In genomic region chr3:68178248-68178647, GRCm38 (mm10) we compare ENCODE assay signal across 33 mouse cellular contexts.
DNase-seq lines count a peak whose midpoint lies in the region; ATAC-seq and TF ChIP-seq lines count a peak whose summit lies in the region.
"Had no signal": no experiment of that assay in that cellular context is flagged by ENCODE, and none has a peak within 500 bp of the region (broad histone marks: within the 10 kb centered on the region; RNA-seq: fewer than 3 reads in every experiment).

No protein-coding gene starts in this region.

- DNase-seq in forebrain, embryonic 14.5 days (ENCODE audit: low spot score), result peak; percentile 23
- DNase-seq in hindbrain, postnatal 0 days (ENCODE audit: low spot score), result peak; percentile 29
- DNase-seq in retina, postnatal 1 day, result peak; percentile 45
- DNase-seq in retina, embryonic 14.5 days (ENCODE audit: low spot score), result no peak
- DNase-seq in cerebellum, postnatal 4 days (ENCODE audit: low spot score in 2 of 2), result no peak
- DNase-seq: adrenal gland, postnatal 14 days; cerebellum, adult 11-12 months; cerebellum, adult 9-11 months; gastrocnemius, postnatal 10 days; heart, postnatal 10 days; kidney, adult 8-10 months; kidney, postnatal 14 days; layer of hippocampus, adult 9-11 months; liver, embryonic 13.5 days; lung, adult 18-20 months; lung, postnatal 10 days; right cerebral cortex, postnatal 25 days; thymus, adult 18-20 months; thymus, postnatal 25 days had no signal

- H3K4me1 ChIP-seq in forebrain, embryonic 14.5 days (ENCODE audit: control insufficient read depth, insufficient read depth, low read length), result no peaks in the 10 kb centered on the region
- H3K4me1 ChIP-seq in forebrain, embryonic 15.5 days, result no peaks in the 10 kb centered on the region
- no peaks in the 10 kb centered on the region for H3K4me1 ChIP-seq in hindbrain, postnatal 0 days (ENCODE audit: insufficient read depth, low read length)
- H3K4me1 ChIP-seq in hindbrain, embryonic 12.5 days, result no peaks in the 10 kb centered on the region
- H3K4me1 ChIP-seq: embryonic facial prominence, embryonic 15.5 days; forebrain, embryonic 12.5 days; heart, embryonic 13.5 days; limb, embryonic 15.5 days; liver, embryonic 13.5 days; midbrain, embryonic 10.5 days; midbrain, embryonic 15.5 days; stomach, embryonic 15.5 days had no signal

- no peaks in the 10 kb centered on the region for H3K27me3 ChIP-seq in forebrain, embryonic 14.5 days (replicated peaks; ENCODE audit: control insufficient read depth, insufficient read depth, low read length)
- H3K27me3 ChIP-seq in forebrain, embryonic 15.5 days, result no peaks in the 10 kb centered on the region
- no peaks in the 10 kb centered on the region for H3K27me3 ChIP-seq in hindbrain, postnatal 0 days (ENCODE audit: insufficient read depth, low read length)
- no peaks in the 10 kb centered on the region for H3K27me3 ChIP-seq in hindbrain, embryonic 12.5 days
- H3K27me3 ChIP-seq: embryonic facial prominence, embryonic 15.5 days; forebrain, embryonic 12.5 days; heart, embryonic 13.5 days; limb, embryonic 15.5 days; liver, embryonic 13.5 days; midbrain, embryonic 15.5 days; stomach, embryonic 15.5 days had no signal

- 20% methylated on average over 1 of the region's 1 CpGs for WGBS in forebrain, embryonic 14.5 days
- WGBS in forebrain, embryonic 15.5 days, result 36% methylated on average over 1 of the region's 1 CpGs
- WGBS in hindbrain, postnatal 0 days, result 52% methylated on average over 1 of the region's 1 CpGs
- 78% methylated on average over 1 of the region's 1 CpGs for WGBS in hindbrain, embryonic 12.5 days

- no peak overlapping the region for H3K4me2 ChIP-seq in forebrain, embryonic 14.5 days (ENCODE audit: low read length)
- H3K4me2 ChIP-seq in forebrain, embryonic 15.5 days (replicated peaks), result no peak overlapping the region
- no peak overlapping the region for H3K4me2 ChIP-seq in hindbrain, postnatal 0 days (ENCODE audit: low read depth, low read length)
- H3K4me2 ChIP-seq in hindbrain, embryonic 12.5 days (replicated peaks), result no peak overlapping the region
- H3K4me2 ChIP-seq: embryonic facial prominence, embryonic 15.5 days; forebrain, embryonic 12.5 days; heart, embryonic 13.5 days; limb, embryonic 15.5 days; liver, embryonic 13.5 days; midbrain, embryonic 15.5 days; stomach, embryonic 15.5 days had no signal

- ATAC-seq in forebrain, embryonic 14.5 days, result no peak
- ATAC-seq in forebrain, embryonic 15.5 days (replicated peaks), result no peak
- 0 out of 2 replicates have a peak, but pooled peaks have one; percentile 43 for ATAC-seq in hindbrain, postnatal 0 days
- no peak for ATAC-seq in hindbrain, embryonic 12.5 days (ENCODE audit: low FRiP score)
- ATAC-seq: intestine, embryonic 16.5 days; midbrain, embryonic 15.5 days; Patski had no signal

- TF ChIP-seq CTCF in hindbrain, postnatal 0 days (IDR thresholded peaks at IDR 0.05; ENCODE audit: low read depth), result no peak

- H3K27ac ChIP-seq in forebrain, embryonic 14.5 days (ENCODE audit: low read depth, low read length), result no peak overlapping the region
- no peak overlapping the region for H3K27ac ChIP-seq in forebrain, embryonic 15.5 days (replicated peaks)
- no peak overlapping the region for H3K27ac ChIP-seq in hindbrain, postnatal 0 days
- no peak overlapping the region for H3K27ac ChIP-seq in hindbrain, embryonic 12.5 days
- H3K27ac ChIP-seq: embryonic facial prominence, embryonic 15.5 days; forebrain, embryonic 12.5 days; heart, embryonic 13.5 days; limb, embryonic 10.5 days; limb, embryonic 15.5 days; liver, embryonic 13.5 days; midbrain, embryonic 10.5 days; midbrain, embryonic 15.5 days; stomach, embryonic 15.5 days had no signal

- H3K36me3 ChIP-seq in forebrain, embryonic 14.5 days (ENCODE audit: control insufficient read depth, insufficient read depth, low read length), result no peaks in the 10 kb centered on the region
- H3K36me3 ChIP-seq in forebrain, embryonic 15.5 days, result no peaks in the 10 kb centered on the region
- no peaks in the 10 kb centered on the region for H3K36me3 ChIP-seq in hindbrain, postnatal 0 days (ENCODE audit: insufficient read depth, low read length)
- H3K36me3 ChIP-seq in hindbrain, embryonic 12.5 days, result no peaks in the 10 kb centered on the region
- H3K36me3 ChIP-seq: embryonic facial prominence, embryonic 15.5 days; forebrain, embryonic 12.5 days; G1E; heart, embryonic 13.5 days; limb, embryonic 10.5 days; limb, embryonic 15.5 days; liver, embryonic 13.5 days; midbrain, embryonic 10.5 days; midbrain, embryonic 15.5 days; stomach, embryonic 15.5 days had no signal

- no peak overlapping the region for H3K9ac ChIP-seq in forebrain, embryonic 14.5 days (ENCODE audit: low read length)
- no peak overlapping the region for H3K9ac ChIP-seq in forebrain, embryonic 15.5 days (replicated peaks)
- no peak overlapping the region for H3K9ac ChIP-seq in hindbrain, postnatal 0 days (replicated peaks; ENCODE audit: low read length)
- no peak overlapping the region for H3K9ac ChIP-seq in hindbrain, embryonic 12.5 days
- H3K9ac ChIP-seq: embryonic facial prominence, embryonic 15.5 days; forebrain, embryonic 12.5 days; heart, embryonic 13.5 days; limb, embryonic 15.5 days; liver, embryonic 13.5 days; midbrain, embryonic 15.5 days; stomach, embryonic 15.5 days had no signal

- H3K9me3 ChIP-seq in forebrain, embryonic 14.5 days (replicated peaks; ENCODE audit: control insufficient read depth, low read length), result no peaks in the 10 kb centered on the region
- no peaks in the 10 kb centered on the region for H3K9me3 ChIP-seq in forebrain, embryonic 15.5 days
- no peaks in the 10 kb centered on the region for H3K9me3 ChIP-seq in hindbrain, postnatal 0 days (ENCODE audit: low read length)
- no peaks in the 10 kb centered on the region for H3K9me3 ChIP-seq in hindbrain, embryonic 12.5 days (replicated peaks)
- H3K9me3 ChIP-seq: embryonic facial prominence, embryonic 15.5 days; forebrain, embryonic 12.5 days; heart, embryonic 13.5 days; limb, embryonic 10.5 days; limb, embryonic 15.5 days; liver, embryonic 13.5 days; midbrain, embryonic 10.5 days; midbrain, embryonic 15.5 days; stomach, embryonic 15.5 days had no signal

- H3K4me3 ChIP-seq in forebrain, embryonic 14.5 days (ENCODE audit: low read depth, low read length), result no peak overlapping the region
- H3K4me3 ChIP-seq in forebrain, embryonic 15.5 days, result no peak overlapping the region
- no peak overlapping the region for H3K4me3 ChIP-seq in hindbrain, postnatal 0 days (ENCODE audit: low read length)
- no peak overlapping the region for H3K4me3 ChIP-seq in hindbrain, embryonic 12.5 days
- H3K4me3 ChIP-seq: embryonic facial prominence, embryonic 15.5 days; forebrain, embryonic 12.5 days; heart, embryonic 13.5 days; limb, embryonic 10.5 days; limb, embryonic 15.5 days; liver, embryonic 13.5 days; midbrain, embryonic 10.5 days; midbrain, embryonic 15.5 days; myocyte; stomach, embryonic 15.5 days had no signal

Comparison
In these comparisons a context has a peak if more than half of its experiments do, and no peak if none do; other contexts are left out.
1. DNase-seq: peak in forebrain, embryonic 14.5 days (single experiment), hindbrain, postnatal 0 days (single experiment) and retina, postnatal 1 day (single experiment); none in retina, embryonic 14.5 days (single experiment) and cerebellum, postnatal 4 days (0 of 2).